Mouse (Mus musculus): ENCODE data around the gene Atg14. TPM values are rescaled to one million over a fixed set of nuclear protein-coding genes. Genes with fewer than 3 reads are reported as not detected.

The Atg14 gene
- polyA plus RNA-seq, 1 experiment from 2014 or later, result 15.9 TPM

- Histone ChIP-seq H3K9ac (no peak overlapping the region), H3K4me1 (replicated peaks; ENCODE audit: control insufficient read depth, insufficient read depth, low read length) (no peaks in the 10 kb centered on the region), H3K27me3 (ENCODE audit: control insufficient read depth, insufficient read depth, low read length) (no peaks in the 10 kb centered on the region), H3K36me3 (replicated peaks; ENCODE audit: control insufficient read depth, insufficient read depth) (no peaks in the 10 kb centered on the region), H3K9me3 (ENCODE audit: control insufficient read depth, low read length) (no peaks in the 10 kb centered on the region), H3K4me3 (replicated peaks; ENCODE audit: low read length) (no peak overlapping the region), H3K4me2 (replicated peaks) (no peak overlapping the region), H3K27ac (no peak overlapping the region)
- ATAC-seq (ENCODE audit: low FRiP score) (no peak), DNase-seq (ENCODE audit: low spot score) (no peak)
- 94% methylated on average over 1 of the region's 1 CpGs for WGBS
These were observed 48.8 kb downstream of the Atg14 start for GRCm38 (mm10) chr14:47521609-47522008.

- no peak overlapping the region for H3K9ac ChIP-seq
- H3K4me1 ChIP-seq (replicated peaks; ENCODE audit: control insufficient read depth, insufficient read depth, low read length), result no peaks in the 10 kb centered on the region
- no peak overlapping the region for H3K27ac ChIP-seq
- H3K27me3 ChIP-seq (ENCODE audit: control insufficient read depth, insufficient read depth, low read length), result no peaks in the 10 kb centered on the region
- H3K4me2 ChIP-seq (replicated peaks), result no peak overlapping the region
- ATAC-seq (ENCODE audit: low FRiP score), result no peak
- H3K36me3 ChIP-seq (replicated peaks; ENCODE audit: control insufficient read depth, insufficient read depth), result no peaks in the 10 kb centered on the region
- WGBS, result 88% methylated on average over 13 of the region's 13 CpGs
- DNase-seq (ENCODE audit: low spot score), result no peak
- no peak overlapping the region for H3K4me3 ChIP-seq (replicated peaks; ENCODE audit: low read length)
- no peaks in the 10 kb centered on the region for H3K9me3 ChIP-seq (ENCODE audit: control insufficient read depth, low read length)
These were observed 49.5 kb downstream of the Atg14 start for GRCm38 (mm10) chr14:47520751-47521449.

- Histone ChIP-seq H3K9ac (no peak overlapping the region), H3K27ac (no peak overlapping the region), H3K36me3 (replicated peaks; ENCODE audit: control insufficient read depth, insufficient read depth) (no peaks in the 10 kb centered on the region), H3K4me2 (replicated peaks) (no peak overlapping the region), H3K9me3 (ENCODE audit: control insufficient read depth, low read length) (no peaks in the 10 kb centered on the region), H3K4me3 (replicated peaks; ENCODE audit: low read length) (no peak overlapping the region), H3K4me1 (replicated peaks; ENCODE audit: control insufficient read depth, insufficient read depth, low read length) (no peaks in the 10 kb centered on the region), H3K27me3 (ENCODE audit: control insufficient read depth, insufficient read depth, low read length) (no peaks in the 10 kb centered on the region)
- ATAC-seq (ENCODE audit: low FRiP score) (no peak), DNase-seq (ENCODE audit: low spot score) (no peak)
- 96% methylated on average over 6 of the region's 6 CpGs for WGBS
These were observed 51.8 kb downstream of the Atg14 start for GRCm38 (mm10) chr14:47518619-47519018.

GRCm38 (mm10) chr14:47516755-47517154 lies 53.7 kb downstream of the Atg14 start:
- no peak overlapping the region for H3K4me2 ChIP-seq (replicated peaks)
- 90% methylated on average over 6 of the region's 6 CpGs for WGBS

GRCm38 (mm10) chr14:47515636-47516035 lies 54.8 kb downstream of the Atg14 start:
- Histone ChIP-seq H3K27me3 (ENCODE audit: control insufficient read depth, insufficient read depth, low read length) (no peaks in the 10 kb centered on the region), H3K4me1 (replicated peaks; ENCODE audit: control insufficient read depth, insufficient read depth, low read length) (no peaks in the 10 kb centered on the region), H3K4me3 (replicated peaks; ENCODE audit: low read length) (no peak overlapping the region), H3K9ac (no peak overlapping the region), H3K4me2 (replicated peaks) (no peak overlapping the region), H3K36me3 (replicated peaks; ENCODE audit: control insufficient read depth, insufficient read depth) (no peaks in the 10 kb centered on the region), H3K27ac (no peak overlapping the region), H3K9me3 (ENCODE audit: control insufficient read depth, low read length) (no peaks in the 10 kb centered on the region)
- ATAC-seq (ENCODE audit: low FRiP score), result no peak
- DNase-seq (ENCODE audit: low spot score), result no peak
- 89% methylated on average over 8 of the region's 8 CpGs for WGBS

More at GRCm38 (mm10) chr14:47516755-47517154, 53.7 kb downstream of the Atg14 start:
- Histone ChIP-seq H3K27me3 (ENCODE audit: control insufficient read depth, insufficient read depth, low read length) (no peaks in the 10 kb centered on the region), H3K4me1 (replicated peaks; ENCODE audit: control insufficient read depth, insufficient read depth, low read length) (no peaks in the 10 kb centered on the region), H3K36me3 (replicated peaks; ENCODE audit: control insufficient read depth, insufficient read depth) (no peaks in the 10 kb centered on the region), H3K9ac (no peak overlapping the region), H3K4me3 (replicated peaks; ENCODE audit: low read length) (no peak overlapping the region), H3K9me3 (ENCODE audit: control insufficient read depth, low read length) (no peaks in the 10 kb centered on the region), H3K27ac (no peak overlapping the region)
- no peak for ATAC-seq (ENCODE audit: low FRiP score)
- DNase-seq (ENCODE audit: low spot score), result no peak

GRCm38 (mm10) chr14:47514816-47515453 lies 55.5 kb downstream of the Atg14 start:
- no peak overlapping the region for H3K9ac ChIP-seq
- H3K4me2 ChIP-seq (replicated peaks), result no peak overlapping the region
- H3K36me3 ChIP-seq (replicated peaks; ENCODE audit: control insufficient read depth, insufficient read depth), result no peaks in the 10 kb centered on the region
- H3K27me3 ChIP-seq (ENCODE audit: control insufficient read depth, insufficient read depth, low read length), result no peaks in the 10 kb centered on the region
- DNase-seq (ENCODE audit: low spot score) (no peak), ATAC-seq (ENCODE audit: low FRiP score) (no peak)
- H3K27ac ChIP-seq, result no peak overlapping the region
- no peaks in the 10 kb centered on the region for H3K4me1 ChIP-seq (replicated peaks; ENCODE audit: control insufficient read depth, insufficient read depth, low read length)
- WGBS, result 66% methylated on average over 7 of the region's 7 CpGs
- no peak overlapping the region for H3K4me3 ChIP-seq (replicated peaks; ENCODE audit: low read length)
- no peaks in the 10 kb centered on the region for H3K9me3 ChIP-seq (ENCODE audit: control insufficient read depth, low read length)

GRCm38 (mm10) chr14:47513606-47514005 lies 56.8 kb downstream of the Atg14 start:
- Histone ChIP-seq H3K9me3 (ENCODE audit: control insufficient read depth, low read length) (no peaks in the 10 kb centered on the region), H3K4me2 (replicated peaks) (no peak overlapping the region), H3K36me3 (replicated peaks; ENCODE audit: control insufficient read depth, insufficient read depth) (no peaks in the 10 kb centered on the region), H3K4me1 (replicated peaks; ENCODE audit: control insufficient read depth, insufficient read depth, low read length) (no peaks in the 10 kb centered on the region), H3K27me3 (ENCODE audit: control insufficient read depth, insufficient read depth, low read length) (no peaks in the 10 kb centered on the region), H3K27ac (no peak overlapping the region), H3K4me3 (replicated peaks; ENCODE audit: low read length) (no peak overlapping the region), H3K9ac (no peak overlapping the region)
- 95% methylated on average over 3 of the region's 3 CpGs for WGBS
- DNase-seq (ENCODE audit: low spot score) (no peak), ATAC-seq (ENCODE audit: low FRiP score) (no peak)

- Histone ChIP-seq H3K27ac (no peak overlapping the region), H3K9me3 (ENCODE audit: control insufficient read depth, low read length) (no peaks in the 10 kb centered on the region), H3K36me3 (replicated peaks; ENCODE audit: control insufficient read depth, insufficient read depth) (no peaks in the 10 kb centered on the region), H3K27me3 (ENCODE audit: control insufficient read depth, insufficient read depth, low read length) (no peaks in the 10 kb centered on the region), H3K4me2 (replicated peaks) (no peak overlapping the region), H3K9ac (no peak overlapping the region), H3K4me1 (replicated peaks; ENCODE audit: control insufficient read depth, insufficient read depth, low read length) (no peaks in the 10 kb centered on the region), H3K4me3 (replicated peaks; ENCODE audit: low read length) (no peak overlapping the region)
- WGBS, result 91% methylated on average over 4 of the region's 4 CpGs
- no peak for ATAC-seq (ENCODE audit: low FRiP score)
- DNase-seq (ENCODE audit: low spot score), result no peak
These were observed 60.2 kb downstream of the Atg14 start for GRCm38 (mm10) chr14:47510244-47510643.

- no peak for DNase-seq (ENCODE audit: low spot score)
- no peaks in the 10 kb centered on the region for H3K9me3 ChIP-seq (ENCODE audit: control insufficient read depth, low read length)
- H3K4me3 ChIP-seq (replicated peaks; ENCODE audit: low read length), result no peak overlapping the region
- no peaks in the 10 kb centered on the region for H3K27me3 ChIP-seq (ENCODE audit: control insufficient read depth, insufficient read depth, low read length)
- no peak overlapping the region for H3K27ac ChIP-seq
- H3K4me1 ChIP-seq (replicated peaks; ENCODE audit: control insufficient read depth, insufficient read depth, low read length), result no peaks in the 10 kb centered on the region
- no peaks in the 10 kb centered on the region for H3K36me3 ChIP-seq (replicated peaks; ENCODE audit: control insufficient read depth, insufficient read depth)
- H3K4me2 ChIP-seq (replicated peaks), result no peak overlapping the region
- ATAC-seq (ENCODE audit: low FRiP score), result no peak
- H3K9ac ChIP-seq, result no peak overlapping the region
These were observed 62.4 kb downstream of the Atg14 start for GRCm38 (mm10) chr14:47508035-47508434.
